Mouse (Mus musculus): ENCODE measurements around the gene Gm20479.
A peak's percentile ranks its signal among the peaks of the same experiment; 100 is the strongest.

Gm20479 gene

DNA sequence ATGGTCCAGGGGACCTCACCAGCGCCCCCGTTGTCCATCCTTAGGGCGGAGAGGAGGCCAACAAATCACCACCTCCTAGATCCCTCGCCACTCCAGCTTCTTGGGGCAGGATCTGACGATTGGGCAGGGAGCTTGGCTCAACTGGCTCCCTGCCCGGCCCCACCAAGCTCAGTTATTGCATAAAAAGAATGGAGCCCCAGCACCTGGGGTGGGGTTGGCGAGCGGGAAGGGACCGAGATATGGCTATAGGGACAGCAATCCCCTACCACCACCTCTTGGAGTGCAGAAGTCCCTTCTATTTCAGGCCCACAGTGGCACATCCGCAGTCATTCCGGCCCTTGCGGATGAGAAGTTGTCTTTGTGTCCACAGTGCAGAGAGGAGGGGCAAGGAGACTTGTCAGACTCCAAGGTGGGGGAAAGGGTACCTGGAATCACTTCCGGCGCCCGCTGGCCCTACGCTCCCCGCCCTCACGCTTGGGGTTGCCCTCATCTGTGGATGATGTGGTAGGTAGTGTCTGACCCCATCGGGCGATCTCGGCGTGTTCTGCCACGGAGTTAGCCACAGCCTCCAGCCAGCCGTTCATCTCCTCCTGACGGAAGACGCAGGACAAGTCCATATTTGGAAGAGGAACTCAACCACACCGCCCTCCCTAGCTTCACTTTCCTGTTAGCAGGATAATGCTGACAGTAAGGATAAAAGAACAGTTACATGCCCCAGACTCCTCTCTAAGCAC is at the start of gene Gm20479:
Gene Gm20479, minus strand, starts transcription at position 559 of the 734 bp plus-strand sequence.
- no peak for DNase-seq (ENCODE audit: low read depth)

DNA sequence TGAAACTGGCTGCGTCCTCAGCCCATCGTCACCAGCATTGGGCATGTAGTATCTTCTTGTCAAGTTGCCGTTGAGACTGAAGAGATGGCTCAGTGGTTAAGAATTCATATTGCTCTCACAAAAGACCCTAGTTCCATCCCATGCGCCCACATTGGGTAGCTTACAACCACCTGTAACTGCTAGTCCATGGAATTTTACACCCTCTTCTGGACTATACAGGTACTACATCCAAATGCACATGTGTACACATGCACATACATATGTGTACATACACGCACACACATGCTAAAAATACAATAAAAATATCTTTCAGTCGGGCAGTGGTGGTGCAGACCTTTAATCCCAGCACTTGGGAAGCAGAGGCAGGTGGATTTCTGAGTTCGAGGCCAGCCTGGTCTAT is 49.3 kb upstream of the Gm20479 start:
- DNase-seq (ENCODE audit: low read depth), result no peak

GRCm38 (mm10) chr7:27404203-27404942 is 47.2 kb upstream of the Gm20479 start:
- no peak for DNase-seq (ENCODE audit: low read depth)

GRCm38 (mm10) chr7:27402675-27403074 is 45.5 kb upstream of the Gm20479 start:
- DNase-seq (ENCODE audit: low read depth), result peak; percentile 57

GRCm38 (mm10) chr7:27400545-27400944 is 43.3 kb upstream of the Gm20479 start:
- DNase-seq (ENCODE audit: low read depth), result no peak

DNA sequence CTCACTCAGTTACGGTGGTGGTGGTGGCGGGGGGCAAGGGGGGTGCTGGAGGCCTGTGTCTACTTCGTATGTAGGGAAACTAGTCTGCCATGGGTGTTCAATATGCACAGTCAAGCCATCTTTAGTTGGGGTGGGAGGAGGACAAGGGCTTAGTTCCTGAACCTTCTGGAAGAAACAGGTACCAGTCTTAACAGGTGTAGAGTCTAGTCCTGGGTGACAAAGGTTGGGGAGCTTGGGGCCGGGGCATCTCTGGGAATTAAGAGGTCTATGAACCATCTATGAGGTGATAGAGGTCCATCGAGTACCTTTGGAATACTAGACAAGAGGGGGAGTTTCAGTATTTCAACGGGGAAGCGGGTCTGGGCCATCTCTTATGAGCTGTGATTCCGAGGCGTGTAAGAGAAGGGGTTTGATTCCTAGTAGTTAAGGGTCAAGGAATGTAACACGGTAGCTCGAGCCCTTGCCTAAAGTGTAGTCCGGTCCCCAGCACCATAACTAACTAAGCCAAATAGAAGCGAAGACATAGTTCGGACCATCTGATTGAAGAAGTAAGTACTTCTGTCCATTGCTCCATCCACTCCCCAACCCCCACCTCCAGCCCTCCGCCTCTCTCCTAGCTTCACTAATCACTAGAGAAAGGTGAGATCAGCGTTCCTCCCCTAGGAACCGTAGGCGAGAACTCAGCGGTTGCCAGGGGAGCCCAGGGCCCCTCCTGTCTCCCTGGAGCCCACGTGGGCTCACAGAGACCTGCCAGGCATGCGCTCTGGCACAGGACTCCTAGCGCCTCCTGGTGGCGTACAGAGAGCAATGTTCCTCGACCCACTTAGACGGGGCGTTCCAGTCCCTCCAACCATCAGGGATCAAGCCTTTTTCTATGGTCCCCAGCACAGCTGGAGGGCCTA is 40.1 kb upstream of the Gm20479 start:
- no peak for DNase-seq (ENCODE audit: low read depth)

DNA sequence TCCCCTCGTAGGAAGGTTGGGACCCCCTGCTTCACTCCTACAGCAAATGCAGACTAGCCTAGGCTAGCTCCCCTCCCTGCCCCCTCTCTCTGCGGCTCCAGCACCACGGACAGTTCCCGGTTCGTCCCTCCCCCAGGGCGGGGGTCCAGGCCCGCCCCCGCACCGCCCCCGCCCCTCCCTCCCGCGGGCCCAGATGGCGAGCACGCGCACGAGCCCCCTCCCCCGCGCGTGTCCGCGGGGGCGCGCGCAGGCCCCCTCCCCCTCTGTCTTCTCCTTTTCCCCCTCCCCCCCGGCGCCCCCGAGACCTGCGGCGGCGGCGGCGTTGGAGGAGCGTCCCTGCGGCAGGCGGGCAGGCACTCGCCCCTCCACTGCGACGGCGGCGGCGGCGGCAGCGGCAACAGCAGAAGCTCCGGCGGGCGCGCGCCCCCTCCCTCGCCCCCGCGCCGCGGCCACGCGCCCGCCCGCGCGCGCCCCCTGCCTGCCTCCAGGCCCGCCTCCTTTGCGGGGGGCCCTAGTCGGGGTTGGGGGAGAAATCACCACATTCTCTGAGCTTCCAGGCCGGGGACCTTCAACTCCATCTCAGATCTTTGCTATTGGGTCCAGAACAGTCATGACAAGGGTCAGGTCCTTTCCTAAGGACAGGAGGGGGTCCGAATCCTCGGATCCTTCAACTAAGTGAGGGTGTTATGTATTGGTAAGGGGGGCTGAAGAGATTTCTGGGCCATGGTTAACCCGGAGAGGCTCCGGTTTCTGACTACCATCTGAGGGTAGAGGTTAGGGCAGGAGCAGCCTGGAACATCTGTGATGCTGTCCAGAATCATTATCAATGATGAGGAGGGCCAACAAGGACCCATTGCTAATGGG is 39.2 kb upstream of the Gm20479 start:
- no peak for DNase-seq (ENCODE audit: low read depth)

DNA sequence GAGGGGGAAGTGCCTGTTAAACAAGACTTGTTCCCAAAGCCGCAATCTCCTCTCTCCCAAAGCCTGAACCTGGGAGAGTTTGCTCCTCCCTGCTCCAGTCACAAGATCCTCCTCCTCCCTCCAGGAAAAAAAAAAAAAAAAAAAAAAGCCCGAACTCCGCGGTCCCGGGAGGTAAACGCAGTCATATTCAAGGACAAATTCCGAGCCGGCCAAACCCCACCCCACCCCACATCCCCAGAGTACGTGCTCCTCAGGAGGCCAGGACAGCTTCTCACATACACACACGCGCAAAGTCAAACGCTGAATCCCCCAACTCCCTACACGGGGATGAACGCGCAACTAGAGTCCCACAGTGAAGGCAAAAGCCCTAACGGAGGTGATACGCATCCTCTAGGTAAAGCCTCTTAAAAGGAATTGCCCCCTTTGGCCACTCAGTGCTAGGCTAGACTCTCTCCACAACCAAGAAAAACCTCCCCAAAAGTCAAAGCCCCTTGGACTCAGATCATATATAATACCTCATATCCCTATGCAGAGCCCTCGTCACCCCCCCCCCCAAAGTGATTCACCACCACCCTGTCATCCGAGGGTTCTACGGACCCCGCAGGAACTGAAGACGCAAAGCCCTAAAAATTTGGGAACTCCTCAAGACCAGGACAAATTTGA is 38.4 kb upstream of the Gm20479 start:
- no peak for DNase-seq (ENCODE audit: low read depth)

- no peak for DNase-seq (ENCODE audit: low read depth)
Observed at GRCm38 (mm10) chr7:27391416-27391815, 34.2 kb upstream of the Gm20479 start.

GRCm38 (mm10) chr7:27389213-27389612 is 32.0 kb upstream of the Gm20479 start:
- no peak for DNase-seq (ENCODE audit: low read depth)

- peak; percentile 56 for DNase-seq (ENCODE audit: low read depth)
Observed at GRCm38 (mm10) chr7:27384731-27385130, 27.5 kb upstream of the Gm20479 start.

- DNase-seq (ENCODE audit: low read depth), result no peak
Observed at GRCm38 (mm10) chr7:27384134-27384533, 26.9 kb upstream of the Gm20479 start.

- no peak for DNase-seq (ENCODE audit: low read depth)
Observed at GRCm38 (mm10) chr7:27383233-27383632, 26.0 kb upstream of the Gm20479 start.

GRCm38 (mm10) chr7:27381560-27381959 is 24.3 kb upstream of the Gm20479 start:
- DNase-seq (ENCODE audit: low read depth), result no peak

GRCm38 (mm10) chr7:27381009-27381408 is 23.8 kb upstream of the Gm20479 start:
- DNase-seq (ENCODE audit: low read depth), result no peak

GRCm38 (mm10) chr7:27379836-27380235 is 22.6 kb upstream of the Gm20479 start:
- no peak for DNase-seq (ENCODE audit: low read depth)

- no peak for DNase-seq (ENCODE audit: low read depth)
Observed at GRCm38 (mm10) chr7:27378431-27378830, 21.2 kb upstream of the Gm20479 start.

- DNase-seq (ENCODE audit: low read depth), result no peak
Observed at GRCm38 (mm10) chr7:27375274-27375673, 18.1 kb upstream of the Gm20479 start.

DNA sequence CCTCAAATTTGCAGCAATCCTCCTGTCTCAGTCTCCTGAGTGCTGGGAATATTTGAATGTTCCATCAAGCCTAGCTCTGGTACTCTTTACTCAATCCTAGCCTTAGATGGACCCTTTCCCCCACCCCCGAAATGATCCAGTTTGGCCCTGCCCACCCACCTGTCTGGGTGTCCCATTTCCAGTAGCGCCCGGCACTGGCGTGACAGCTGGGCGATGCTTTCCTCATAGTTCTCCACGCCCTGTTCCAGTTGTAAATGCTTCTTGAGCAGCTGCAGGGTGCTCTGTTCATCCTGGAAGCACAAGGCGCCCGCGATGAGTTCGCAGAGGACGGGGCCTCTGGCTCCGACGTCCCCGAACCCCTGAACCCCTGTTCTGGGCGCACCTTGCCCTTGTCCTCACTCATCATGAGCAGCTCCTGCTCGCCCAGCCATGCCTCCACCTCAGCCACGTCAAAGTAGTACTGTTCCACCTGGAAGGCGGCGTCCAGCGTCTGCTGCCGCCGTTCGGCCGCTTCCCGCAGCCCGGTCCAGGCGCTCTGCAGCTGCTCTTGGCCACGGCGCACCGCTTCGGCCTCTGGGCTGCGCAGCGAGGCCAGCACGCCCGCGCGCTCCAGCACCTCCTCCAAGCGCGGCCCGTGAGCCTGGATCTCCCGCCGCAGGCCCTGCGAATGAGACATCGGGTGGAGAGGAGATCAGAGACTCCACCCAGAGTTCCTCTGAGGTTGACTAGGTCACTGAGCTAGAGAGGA is 14.7 kb upstream of the Gm20479 start:
- DNase-seq (ENCODE audit: low read depth), result no peak

GRCm38 (mm10) chr7:27369111-27369510 is 11.9 kb upstream of the Gm20479 start:
- no peak for DNase-seq (ENCODE audit: low read depth)
